Comparison of ENCODE assay signal across 8 mouse cellular contexts in genomic region chr3:104791017-104791416, GRCm38 (mm10). TPM values are rescaled to one million over a fixed set of nuclear protein-coding genes. Genes with fewer than 3 reads are reported as not detected.
A peak's percentile ranks its signal among the peaks of the same experiment; 100 is the strongest.
DNase-seq lines count a peak whose midpoint lies in the region; ATAC-seq lines count a peak whose summit lies in the region.

No protein-coding gene starts in this region.

- peaks cover 26% of the 10 kb centered on the region for H3K36me3 ChIP-seq in kidney, embryonic 16.5 days (ENCODE audit: insufficient read depth, low read length)
- peaks cover 37% of the 10 kb centered on the region for H3K36me3 ChIP-seq in embryonic facial prominence, embryonic 14.5 days (ENCODE audit: control insufficient read depth, insufficient read depth, low read length)
- H3K36me3 ChIP-seq in hindbrain, embryonic 16.5 days (ENCODE audit: control insufficient read depth, insufficient read depth, low read length): no peaks in the 10 kb centered on the region
- H3K36me3 ChIP-seq in midbrain, embryonic 16.5 days (ENCODE audit: control insufficient read depth, insufficient read depth, low read length): no peaks in the 10 kb centered on the region

- peak overlapping the region; percentile 85 for H3K27ac ChIP-seq in kidney, embryonic 16.5 days (ENCODE audit: low read length)
- peak overlapping the region; percentile 82 for H3K27ac ChIP-seq in embryonic facial prominence, embryonic 14.5 days (replicated peaks; ENCODE audit: low read depth, low read length)
- peak overlapping the region; percentile 49; the same call in 1 of the 2 replicates for H3K27ac ChIP-seq in hindbrain, embryonic 16.5 days (ENCODE audit: low read depth, low read length)
- no peak overlapping the region for H3K27ac ChIP-seq in midbrain, embryonic 16.5 days (ENCODE audit: low read length)

- ATAC-seq in kidney, embryonic 16.5 days (ENCODE audit: low FRiP score, low TSS enrichment): no peak
- ATAC-seq in embryonic facial prominence, embryonic 14.5 days (ENCODE audit: low read depth): no peak
- ATAC-seq in hindbrain, embryonic 16.5 days: peak; percentile 15; the same call in 1 of the 2 replicates
- ATAC-seq in midbrain, embryonic 16.5 days: no peak

- no peaks in the 10 kb centered on the region for H3K9me3 ChIP-seq in kidney, embryonic 16.5 days (ENCODE audit: low read length)
- no peaks in the 10 kb centered on the region for H3K9me3 ChIP-seq in embryonic facial prominence, embryonic 14.5 days (ENCODE audit: control insufficient read depth, low read length)
- H3K9me3 ChIP-seq in hindbrain, embryonic 16.5 days (ENCODE audit: control insufficient read depth, low read length): no peaks in the 10 kb centered on the region
- no peaks in the 10 kb centered on the region for H3K9me3 ChIP-seq in midbrain, embryonic 16.5 days (replicated peaks; ENCODE audit: control insufficient read depth, low read length, poor library complexity, severe bottlenecking)

- DNase-seq in kidney, adult 9 months: no peak
- no peak for DNase-seq in embryonic facial prominence, embryonic 14.5 days (ENCODE audit: low spot score)
- DNase-seq in thymus, postnatal 4 days: no peak
- DNase-seq in thymus, postnatal 0 days (ENCODE audit: low spot score): no peak
- no peak for DNase-seq in thymus, postnatal 25 days

- no peaks in the 10 kb centered on the region for H3K27me3 ChIP-seq in kidney, embryonic 16.5 days (ENCODE audit: insufficient read depth, low read length)
- no peaks in the 10 kb centered on the region for H3K27me3 ChIP-seq in embryonic facial prominence, embryonic 14.5 days (replicated peaks; ENCODE audit: control insufficient read depth, insufficient read depth, low read length)
- 0 out of 2 replicates have a peak, but pooled peaks cover 3% of the 10 kb centered on the region for H3K27me3 ChIP-seq in hindbrain, embryonic 16.5 days (replicated peaks; ENCODE audit: control insufficient read depth, insufficient read depth, low read length)
- peaks cover 7% of the 10 kb centered on the region for H3K27me3 ChIP-seq in midbrain, embryonic 16.5 days (ENCODE audit: control insufficient read depth, insufficient read depth, low read depth, low read length)

- WGBS in kidney, embryonic 16.5 days: 16% methylated on average over 4 of the region's 4 CpGs
- 33% methylated on average over 4 of the region's 4 CpGs for WGBS in embryonic facial prominence, embryonic 14.5 days
- 32% methylated on average over 3 of the region's 4 CpGs for WGBS in hindbrain, embryonic 16.5 days
- WGBS in midbrain, embryonic 16.5 days: 20% methylated on average over 4 of the region's 4 CpGs

- H3K4me3 ChIP-seq in kidney, embryonic 16.5 days (ENCODE audit: low read length): peak overlapping the region; percentile 75
- peak overlapping the region; percentile 47 for H3K4me3 ChIP-seq in embryonic facial prominence, embryonic 14.5 days (ENCODE audit: low read depth, low read length)
- H3K4me3 ChIP-seq in hindbrain, embryonic 16.5 days (ENCODE audit: low read length): peak overlapping the region; percentile 58
- no peak overlapping the region for H3K4me3 ChIP-seq in midbrain, embryonic 16.5 days (ENCODE audit: low read depth, low read length)

- peak overlapping the region; percentile 84 for H3K9ac ChIP-seq in kidney, embryonic 16.5 days (replicated peaks; ENCODE audit: low read length)
- peak overlapping the region; percentile 57 for H3K9ac ChIP-seq in embryonic facial prominence, embryonic 14.5 days (ENCODE audit: low read depth, low read length)
- H3K9ac ChIP-seq in hindbrain, embryonic 16.5 days (ENCODE audit: low read depth, low read length): no peak overlapping the region
- H3K9ac ChIP-seq in midbrain, embryonic 16.5 days (ENCODE audit: low read depth, low read length): no peak overlapping the region

- H3K4me2 ChIP-seq in kidney, embryonic 16.5 days (replicated peaks; ENCODE audit: low read depth, low read length): peak overlapping the region; percentile 71
- H3K4me2 ChIP-seq in embryonic facial prominence, embryonic 14.5 days (ENCODE audit: low read depth, low read length): peak overlapping the region; percentile 89
- peak overlapping the region; percentile 90 for H3K4me2 ChIP-seq in hindbrain, embryonic 16.5 days (ENCODE audit: low read length)
- H3K4me2 ChIP-seq in midbrain, embryonic 16.5 days (ENCODE audit: low read length): peak overlapping the region; percentile 76

- H3K4me1 ChIP-seq in kidney, embryonic 16.5 days (ENCODE audit: insufficient read depth, low read length): peaks cover 72% of the 10 kb centered on the region
- peaks cover 53% of the 10 kb centered on the region for H3K4me1 ChIP-seq in embryonic facial prominence, embryonic 14.5 days (ENCODE audit: control insufficient read depth, insufficient read depth, low read length)
- peaks cover 23% of the 10 kb centered on the region for H3K4me1 ChIP-seq in hindbrain, embryonic 16.5 days (ENCODE audit: control insufficient read depth, insufficient read depth, low read depth, low read length)
- no peaks in the 10 kb centered on the region for H3K4me1 ChIP-seq in midbrain, embryonic 16.5 days (ENCODE audit: control insufficient read depth, insufficient read depth, low read length)

RNA-seq across cellular contexts. Expression of gene Rhoc, which starts 2.8 kb away (rescaled TPM):
- polyA plus RNA-seq in kidney, embryonic 16.5 days (2015; fragmentation: Nextera tagmentation; extraction: Ambion mirVana): 136 and 146 TPM in 2 replicates
- 183 and 198 TPM in 2 replicates for polyA plus RNA-seq in embryonic facial prominence, embryonic 14.5 days (2014; fragmentation: Nextera tagmentation; extraction: Ambion mirVana)
- polyA plus RNA-seq in hindbrain, embryonic 16.5 days (2015; fragmentation: Nextera tagmentation; extraction: Ambion mirVana): 65.1 and 67.0 TPM in 2 replicates
- 41.2 and 45.5 TPM in 2 replicates for polyA plus RNA-seq in midbrain, embryonic 16.5 days (2015; fragmentation: Nextera tagmentation; extraction: Ambion mirVana)
- polyA plus RNA-seq in thymus, postnatal 0 days (2015; fragmentation: Nextera tagmentation; extraction: Ambion mirVana): 26.4 and 30.8 TPM in 2 replicates

RNA-seq across cellular contexts. Expression of gene Fam19a3, which starts 9.4 kb away (rescaled TPM):
- polyA plus RNA-seq in kidney, embryonic 16.5 days (2015; fragmentation: Nextera tagmentation; extraction: Ambion mirVana): 0.18 and 0.20 TPM in 2 replicates
- polyA plus RNA-seq in embryonic facial prominence, embryonic 14.5 days (2014; fragmentation: Nextera tagmentation; extraction: Ambion mirVana): 0.24 and 0.68 TPM in 2 replicates
- 0.05 and 0.10 TPM in 2 replicates for polyA plus RNA-seq in hindbrain, embryonic 16.5 days (2015; fragmentation: Nextera tagmentation; extraction: Ambion mirVana)
- polyA plus RNA-seq in midbrain, embryonic 16.5 days (2015; fragmentation: Nextera tagmentation; extraction: Ambion mirVana): 0.11 TPM in 1 of 2 replicates, not detected in the other
- polyA plus RNA-seq in thymus, postnatal 0 days (2015; fragmentation: Nextera tagmentation; extraction: Ambion mirVana): not detected in 2 replicates

RNA-seq across cellular contexts. Expression of gene Ppm1j, which starts 10.2 kb away (rescaled TPM):
- polyA plus RNA-seq in kidney, embryonic 16.5 days (2015; fragmentation: Nextera tagmentation; extraction: Ambion mirVana): 7.0 and 8.9 TPM in 2 replicates
- polyA plus RNA-seq in embryonic facial prominence, embryonic 14.5 days (2014; fragmentation: Nextera tagmentation; extraction: Ambion mirVana): 3.4 and 3.7 TPM in 2 replicates
- 0.89 and 2.5 TPM in 2 replicates for polyA plus RNA-seq in hindbrain, embryonic 16.5 days (2015; fragmentation: Nextera tagmentation; extraction: Ambion mirVana)
- 0.98 and 1.1 TPM in 2 replicates for polyA plus RNA-seq in midbrain, embryonic 16.5 days (2015; fragmentation: Nextera tagmentation; extraction: Ambion mirVana)
- polyA plus RNA-seq in thymus, postnatal 0 days (2015; fragmentation: Nextera tagmentation; extraction: Ambion mirVana): 1.9 and 2.3 TPM in 2 replicates

RNA-seq across cellular contexts. Expression of gene Mov10, which starts 27.3 kb away (rescaled TPM):
- 60.4 and 61.5 TPM in 2 replicates for polyA plus RNA-seq in kidney, embryonic 16.5 days (2015; fragmentation: Nextera tagmentation; extraction: Ambion mirVana)
- polyA plus RNA-seq in embryonic facial prominence, embryonic 14.5 days (2014; fragmentation: Nextera tagmentation; extraction: Ambion mirVana): 38.1 and 44.6 TPM in 2 replicates
- 9.1 and 12.4 TPM in 2 replicates for polyA plus RNA-seq in hindbrain, embryonic 16.5 days (2015; fragmentation: Nextera tagmentation; extraction: Ambion mirVana)
- 7.8 and 8.3 TPM in 2 replicates for polyA plus RNA-seq in midbrain, embryonic 16.5 days (2015; fragmentation: Nextera tagmentation; extraction: Ambion mirVana)
- polyA plus RNA-seq in thymus, postnatal 0 days (2015; fragmentation: Nextera tagmentation; extraction: Ambion mirVana): 23.4 and 29.9 TPM in 2 replicates

Comparison
In these comparisons a context has a peak if more than half of its experiments do, and no peak if none do; other contexts are left out.
1. H3K9ac ChIP-seq: peak in kidney, embryonic 16.5 days (single experiment) and embryonic facial prominence, embryonic 14.5 days (single experiment); none in hindbrain, embryonic 16.5 days (single experiment) and midbrain, embryonic 16.5 days (single experiment).
2. Peak in every context shown above with its lines, with median percentiles within 50 percentile points of each other: H3K4me2 ChIP-seq.